Mouse (Mus musculus) left cerebral cortex, postnatal 4 days (tissue): ENCODE results near the gene Trim47. TPM values are rescaled to one million over a fixed set of nuclear protein-coding genes. Genes with fewer than 3 reads are reported as not detected.

ENCODE experiments used
- DNase-seq: peaks from one replicate; pipeline ENCODE4 v3.0.0-alpha.2; 2022
- intact Hi-C: fragments of 180-260 bp; cut with DNase I; formaldehyde crosslinking; loops from one replicate; pipeline ENCODE4 v1.15.1; 2025
- total RNA-seq, 2 experiments: library from RNA; stranded (reverse); gene quantifications; 2 replicates each; pipeline ENCODE4 v1.2.3; 2021

Gene Trim47
- total RNA-seq, 2 experiments from 2014 or later = 9.2 to 9.3 TPM

DNA sequence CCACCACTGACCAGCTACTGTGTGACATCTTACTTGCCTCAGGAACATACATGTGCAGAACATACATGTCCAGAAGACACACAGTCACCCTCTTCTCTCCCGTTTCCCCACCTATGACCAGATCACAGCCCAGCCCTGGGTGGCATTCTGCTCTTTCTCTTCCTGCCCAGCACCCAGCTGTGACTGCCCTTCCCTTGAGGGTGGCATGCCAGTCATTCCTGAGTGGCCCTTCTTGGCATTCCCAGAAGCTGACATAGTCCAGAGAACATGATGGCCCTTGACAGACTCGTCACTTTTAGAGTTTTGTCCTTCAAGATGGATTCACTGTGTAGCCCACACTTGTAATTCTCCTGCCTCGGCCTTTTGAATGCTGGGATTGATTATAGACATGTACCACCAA, 54.4 kb downstream of the Trim47 start:
- intact Hi-C loops = no loop called here
- DNase-seq = no peak

DNA sequence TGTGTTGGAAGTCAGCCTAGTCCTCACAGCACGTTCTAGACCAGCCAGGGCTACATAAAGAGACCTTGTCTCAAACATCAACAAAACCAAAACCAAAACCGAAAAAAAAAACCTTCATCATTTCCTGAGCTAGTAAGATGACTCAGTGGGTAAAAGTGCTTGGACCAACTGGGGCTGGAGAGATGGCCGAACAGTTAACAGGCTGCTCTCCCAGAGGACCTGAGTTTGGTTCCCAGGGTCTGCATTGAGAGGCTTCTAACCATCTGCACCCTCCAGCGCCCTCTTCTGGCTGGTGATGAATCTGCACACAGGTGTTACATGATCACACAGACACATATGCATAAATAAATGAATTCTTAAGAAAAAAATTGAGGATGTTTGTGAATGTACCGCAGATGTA, 55.5 kb downstream of the Trim47 start:
- no peak for DNase-seq
- intact Hi-C loops = no loop called here

DNA sequence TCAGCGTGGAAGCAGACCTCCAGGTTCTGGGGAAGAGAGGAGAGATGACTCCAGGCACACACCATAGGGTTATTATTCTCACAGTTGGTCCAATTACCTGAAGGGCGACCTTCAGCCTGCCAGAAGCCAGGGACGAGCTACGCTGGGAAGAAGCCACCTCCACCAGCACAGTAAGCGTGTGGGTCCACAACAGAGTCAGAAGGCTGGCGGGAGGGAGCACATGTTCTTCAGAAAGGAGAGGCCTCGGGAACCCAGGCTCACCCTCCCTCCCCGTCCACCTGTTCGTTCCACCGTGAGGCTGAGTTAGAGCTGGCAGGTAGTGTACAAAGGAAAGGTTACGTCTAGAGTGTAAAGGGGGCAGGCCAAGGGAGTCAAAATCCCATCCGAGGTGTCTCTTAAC, 61.7 kb downstream of the Trim47 start:
- intact Hi-C loops = no loop called here
- DNase-seq = no peak

DNA sequence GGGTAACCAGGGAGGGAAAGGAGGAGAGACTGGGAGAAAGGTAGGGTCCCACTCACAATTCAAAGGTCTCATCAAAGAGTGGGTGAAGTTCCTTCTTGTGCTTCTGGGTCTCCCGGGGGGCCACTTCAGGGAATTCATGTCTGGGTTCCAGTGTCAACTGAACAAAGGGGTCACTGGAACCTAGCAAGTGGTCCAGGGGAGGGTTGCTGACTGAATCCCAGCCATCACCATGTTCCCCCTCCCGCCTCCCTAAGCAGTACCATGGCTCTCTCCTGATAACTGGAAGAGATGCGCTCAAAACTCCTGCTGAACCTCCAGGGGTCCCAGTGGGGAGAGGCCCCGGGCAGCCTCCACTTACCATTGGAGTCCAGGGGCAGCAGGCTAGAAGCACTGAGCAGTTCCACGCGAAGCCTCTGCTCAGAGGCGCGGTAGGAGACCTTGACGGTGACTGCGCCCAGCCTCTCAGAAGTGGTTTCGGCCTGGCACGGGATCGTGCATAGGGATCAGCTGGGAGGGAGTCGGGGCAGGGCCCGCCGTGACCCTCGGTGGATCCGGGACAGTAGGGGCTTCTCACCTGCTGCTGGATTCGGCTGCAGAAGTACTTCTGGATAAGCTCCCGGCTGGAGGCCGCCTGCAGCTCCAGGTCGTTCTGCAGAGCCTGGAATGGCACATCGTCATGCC, 62.7 kb downstream of the Trim47 start:
- DNase-seq = no peak
- intact Hi-C loops = no loop called here

DNA sequence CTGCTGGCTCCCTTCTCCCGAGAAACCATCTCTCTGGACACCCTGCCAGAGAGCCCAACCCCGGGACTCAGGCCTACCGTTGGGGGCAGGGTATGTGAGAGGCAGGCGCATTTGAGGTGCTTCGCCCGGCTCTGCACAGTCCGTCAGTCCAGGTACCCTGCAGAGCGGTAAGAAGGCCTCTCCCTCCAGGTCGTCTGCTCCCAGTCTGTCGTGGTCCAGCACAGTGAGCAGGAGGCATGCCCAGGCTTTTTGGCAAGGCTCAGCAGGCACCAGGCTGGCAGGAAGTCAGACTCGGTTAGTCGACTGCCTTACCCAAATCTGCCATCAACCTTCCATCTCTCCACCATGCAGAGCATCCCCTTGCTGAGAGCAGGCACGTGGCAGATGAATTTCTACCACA, 63.4 kb downstream of the Trim47 start:
- intact Hi-C loops = no loop called here
- peak; percentile 78 for DNase-seq

DNA sequence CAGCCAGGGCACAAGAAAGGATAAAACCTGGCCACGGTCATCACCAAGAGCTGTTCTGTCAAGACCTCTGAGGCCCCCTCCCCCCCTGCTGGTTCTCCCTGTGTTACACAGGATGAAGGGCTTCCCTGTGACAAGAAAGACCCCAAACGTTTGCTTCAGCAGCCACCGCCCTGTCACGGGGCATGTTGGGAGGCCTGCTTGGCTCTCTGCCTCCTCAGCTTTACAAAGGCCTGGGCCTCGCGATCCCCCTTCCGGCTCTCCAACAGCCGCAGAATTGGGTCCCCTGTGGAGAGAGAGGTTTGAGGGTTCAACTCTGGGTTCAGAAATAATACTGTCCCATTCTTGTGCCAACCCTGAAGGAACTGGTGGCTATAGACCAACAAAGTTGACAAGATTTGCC, 64.5 kb downstream of the Trim47 start:
- intact Hi-C loops = no loop called here
- peak; percentile 47 for DNase-seq

DNA sequence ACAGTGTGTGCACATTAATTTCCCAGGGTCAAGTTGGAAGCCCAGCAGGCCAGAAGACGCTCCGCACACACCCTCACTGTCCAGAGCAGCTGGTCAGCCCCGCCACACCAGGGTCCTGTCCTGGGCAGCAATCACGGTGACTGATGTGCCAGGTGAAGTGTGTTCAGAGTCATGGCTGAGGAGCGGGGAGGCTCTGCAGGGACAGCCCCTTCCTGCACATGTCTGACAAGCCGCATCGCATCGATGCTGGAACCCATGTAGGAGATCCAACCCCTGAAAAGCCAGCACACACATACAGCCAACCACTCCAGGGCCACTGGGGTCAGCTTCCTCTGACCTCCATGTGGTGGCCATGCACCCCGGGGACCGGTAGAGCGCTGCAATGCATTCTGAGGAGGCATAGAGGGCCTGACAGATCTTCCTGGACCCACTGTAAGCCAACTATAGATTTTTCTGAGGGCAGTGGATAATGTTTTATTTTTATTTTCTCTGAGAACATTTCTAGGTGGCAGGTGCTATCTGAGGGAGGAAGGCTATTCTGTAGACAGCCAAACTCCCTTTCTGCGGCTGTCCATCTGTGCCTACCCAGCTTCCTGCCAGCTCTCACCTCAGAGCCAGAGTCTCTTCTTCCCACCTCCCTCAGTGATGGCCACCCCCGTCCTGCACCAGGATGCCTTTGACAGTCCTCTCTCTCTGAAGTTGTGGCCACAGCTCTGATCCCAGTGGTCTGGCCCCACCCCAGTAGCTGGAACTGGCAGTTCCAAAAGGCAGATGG, 65.2 kb downstream of the Trim47 start:
- no peak for DNase-seq
- intact Hi-C loops = no loop called here

DNA sequence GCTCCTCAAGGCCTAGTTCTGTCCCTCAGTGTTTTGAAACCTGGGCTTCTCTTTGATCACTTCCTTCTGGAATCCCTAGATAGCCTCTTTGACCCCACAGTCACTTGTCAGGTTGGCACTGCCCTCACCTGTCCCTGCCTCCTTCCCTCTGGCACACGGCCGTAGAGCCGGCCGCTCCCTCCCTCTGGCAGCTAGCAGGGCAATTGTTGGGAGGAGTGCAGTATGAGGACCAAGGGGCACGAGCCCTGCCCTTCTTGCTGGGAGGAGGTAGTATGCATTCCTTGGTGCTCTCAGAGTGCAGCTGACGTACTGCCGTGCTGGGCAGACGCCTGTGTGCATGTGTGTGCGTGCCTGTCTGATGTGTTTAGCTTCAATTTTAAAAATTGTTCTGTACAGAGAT, 66.4 kb downstream of the Trim47 start:
- no peak for DNase-seq
- intact Hi-C loops = no loop called here

DNA sequence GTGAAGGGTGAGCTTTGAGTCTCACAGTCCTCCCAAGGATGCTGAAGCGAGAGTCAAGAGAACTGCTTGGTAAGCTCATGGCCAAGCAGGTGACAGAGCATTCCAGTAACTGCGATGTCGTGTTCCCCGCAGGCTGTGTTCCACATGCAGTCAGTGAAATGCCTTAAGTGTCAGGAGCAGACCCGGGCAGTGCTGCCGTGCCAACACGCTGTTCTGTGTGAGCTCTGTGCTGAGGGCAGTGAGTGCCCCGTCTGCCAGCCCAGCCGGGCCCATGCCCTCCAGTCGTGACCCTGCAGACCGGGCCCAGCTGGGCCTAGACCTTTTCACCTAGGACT, 67.4 kb downstream of the Trim47 start:
- no peak for DNase-seq
- intact Hi-C loops = no loop called here

DNA sequence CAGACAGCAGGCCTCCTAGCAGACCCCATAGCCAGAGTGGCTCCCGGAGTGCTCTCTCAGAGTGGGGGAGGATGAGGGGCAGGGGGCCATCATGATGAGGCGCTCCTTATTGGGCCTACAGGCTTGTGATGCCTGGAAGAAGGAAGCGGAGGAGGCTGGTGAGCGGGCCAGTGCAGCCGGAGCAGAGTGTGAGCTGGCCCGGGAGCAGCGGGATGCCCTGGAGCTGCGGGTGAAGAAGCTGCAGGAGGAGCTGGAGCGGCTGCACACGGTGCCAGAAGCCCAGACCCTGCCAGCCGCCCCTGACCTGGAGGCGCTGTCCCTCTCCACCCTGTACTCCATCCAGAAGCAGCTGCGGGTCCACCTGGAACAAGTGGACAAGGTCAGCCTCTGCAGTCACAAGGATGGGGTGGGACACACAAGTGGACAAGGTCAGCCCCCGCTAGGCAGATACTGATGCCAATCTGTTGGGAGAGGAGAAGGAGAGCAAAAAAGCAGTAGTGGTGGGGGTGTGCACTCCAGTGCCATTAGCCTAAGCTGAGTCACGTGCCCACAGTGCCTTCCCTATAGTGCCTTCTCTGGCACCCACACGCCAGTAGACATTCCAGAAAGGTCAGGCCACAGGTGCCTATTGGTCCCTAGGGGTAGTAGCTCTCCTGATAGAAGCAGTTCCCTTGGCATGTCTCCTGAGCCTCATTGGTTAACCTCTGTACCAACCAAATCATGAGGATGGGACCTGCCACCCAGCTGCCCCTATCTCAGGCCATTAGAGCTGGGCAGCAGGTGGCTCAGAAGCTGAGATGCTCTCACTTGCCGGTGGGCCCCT, 67.9 kb downstream of the Trim47 start:
- intact Hi-C loops = no loop called here

DNA sequence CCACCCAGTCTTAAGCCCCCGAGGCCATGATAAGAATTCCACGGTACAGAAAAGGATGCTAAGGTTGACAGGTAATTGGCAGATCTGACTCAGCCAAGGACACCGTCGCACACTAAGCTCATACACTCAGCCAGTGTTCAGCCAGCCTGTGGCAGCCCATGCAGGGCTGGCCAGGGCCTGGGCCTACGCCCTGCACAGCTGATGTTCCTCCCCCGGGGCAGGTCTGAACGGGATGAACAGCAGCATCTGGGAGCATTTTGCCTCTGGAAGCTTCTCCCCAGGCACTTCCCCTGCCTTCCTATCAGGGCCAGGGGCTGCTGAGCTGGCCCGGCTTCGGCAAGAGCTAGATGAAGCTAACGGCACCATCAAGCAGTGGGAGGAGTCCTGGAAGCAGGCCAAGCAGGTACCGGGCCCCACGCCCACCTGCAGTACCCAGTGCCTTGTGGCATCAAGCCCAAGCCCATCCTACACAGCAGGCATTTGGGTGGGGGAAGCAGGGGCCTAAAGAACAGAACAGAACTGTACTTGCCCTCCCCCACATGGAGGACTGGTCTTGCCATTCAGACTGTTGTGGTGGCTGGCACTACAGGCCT, 68.9 kb downstream of the Trim47 start:
- intact Hi-C loops = no loop called here
- no peak for DNase-seq

More for the DNA sequence above, 67.9 kb downstream of the Trim47 start:
- no peak for DNase-seq

DNA sequence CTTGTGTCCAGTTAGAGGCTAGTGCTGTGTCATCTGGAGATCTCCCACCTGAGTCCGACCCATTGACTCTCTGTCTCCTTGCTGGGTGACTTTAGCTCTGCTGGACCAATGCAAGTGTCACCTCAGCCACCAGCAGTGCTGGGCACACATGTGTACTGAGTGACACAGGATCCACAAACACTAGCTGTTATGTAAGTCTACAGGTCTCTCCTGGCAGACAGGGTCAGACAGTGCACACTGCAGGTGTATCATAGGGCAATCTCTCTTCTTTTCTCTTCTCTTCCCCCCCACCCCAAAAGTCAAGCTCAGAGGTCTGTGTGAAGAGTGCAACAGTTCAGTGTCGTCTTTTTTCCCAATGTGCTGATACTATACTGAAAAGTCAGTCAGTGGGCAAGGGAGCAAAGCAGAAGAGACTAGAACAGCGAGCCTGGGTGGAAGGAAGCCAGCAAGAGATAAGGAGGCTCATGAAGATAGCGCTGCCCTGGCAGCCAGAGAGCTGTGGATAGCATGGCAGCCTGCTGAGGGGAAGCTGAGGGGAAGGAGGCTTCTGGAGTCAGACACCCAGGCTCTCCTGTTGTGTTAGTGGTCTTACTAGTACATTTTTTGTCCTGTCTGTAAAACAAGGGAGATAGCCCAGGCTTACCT, 69.7 kb downstream of the Trim47 start:
- intact Hi-C loops = no loop called here
- no peak for DNase-seq

DNA sequence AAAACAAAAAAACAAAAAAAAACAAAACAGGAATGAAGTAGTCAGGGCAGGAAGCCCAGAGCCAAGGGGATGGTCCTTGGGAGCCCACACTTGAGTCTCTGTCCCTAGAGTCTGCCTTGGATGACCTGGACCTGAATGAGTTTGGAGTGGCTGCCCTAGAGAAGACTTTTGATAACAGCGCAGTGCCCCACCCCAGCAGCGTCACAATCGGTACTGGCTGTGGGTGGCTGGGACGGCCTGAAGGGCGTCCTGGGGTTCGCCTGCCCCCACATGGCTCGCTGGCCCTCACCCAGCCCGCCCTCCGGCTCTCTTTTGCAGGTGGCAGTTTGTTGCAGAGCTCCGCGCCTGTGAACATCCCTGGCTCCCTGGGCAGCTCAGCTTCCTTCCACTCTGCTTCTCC, 71.1 kb downstream of the Trim47 start:
- DNase-seq = no peak
- intact Hi-C loops = no loop called here

Other genes with a start within 250 kb of the Trim47 start
- not detected for gene Smim5, start 227.2 kb downstream of the Trim47 start, total RNA-seq
- gene Smim6, start 215.2 kb downstream of the Trim47 start, total RNA-seq = not detected
- 10 to 100 TPM; 51.3 to 67.4 TPM for gene Sap30bp, start 193.9 kb downstream of the Trim47 start, total RNA-seq
- 10 to 100 TPM; 20.4 to 22.1 TPM for gene Recql5, start 193.7 kb downstream of the Trim47 start, total RNA-seq
- gene Itgb4, start 152.5 kb downstream of the Trim47 start, total RNA-seq = 1 to 10 TPM; 3.7 to 4.4 TPM
- gene Galk1, start 114.5 kb downstream of the Trim47 start, total RNA-seq = 10 to 100 TPM; 36.2 to 37.9 TPM
- 100 to 1,000 TPM; 510 to 587 TPM for gene H3f3b, start 99.2 kb downstream of the Trim47 start, total RNA-seq
- gene Unk, start 96.9 kb downstream of the Trim47 start, total RNA-seq = 10 to 100 TPM; 38.8 to 42.9 TPM
- 1 to 10 TPM in 1 of 2 experiments, under 1 TPM in 1; 0.56 to 1.2 TPM for gene Unc13d, start 49.2 kb downstream of the Trim47 start, total RNA-seq
- gene Wbp2, start 40.2 kb downstream of the Trim47 start, total RNA-seq = 100 to 1,000 TPM; 171 to 176 TPM
- 1 to 10 TPM; 4.9 to 5.2 TPM for gene Trim65, start 3.9 kb upstream of the Trim47 start, total RNA-seq
- 10 to 100 TPM; 52.2 to 54.0 TPM for gene Mrpl38, start 11.7 kb upstream of the Trim47 start, total RNA-seq
- gene Fbf1, start 41.0 kb upstream of the Trim47 start, total RNA-seq = 100 to 1,000 TPM; 126 to 130 TPM
- 10 to 100 TPM; 39.5 to 39.9 TPM for gene Ten1, start 71.6 kb upstream of the Trim47 start, total RNA-seq
- 10 to 100 TPM; 96.3 to 98.3 TPM for gene Acox1, start 71.8 kb upstream of the Trim47 start, total RNA-seq
- gene Evpl, start 110.9 kb upstream of the Trim47 start, total RNA-seq = under 1 TPM; 0.66 to 0.85 TPM
- gene Srp68, start 147.0 kb upstream of the Trim47 start, total RNA-seq = 10 to 100 TPM; 53.2 to 57.1 TPM
- gene Galr2, start 153.7 kb upstream of the Trim47 start, total RNA-seq = under 1 TPM; 0.18 to 0.20 TPM
- gene Exoc7, start 180.0 kb upstream of the Trim47 start, total RNA-seq = 100 to 1,000 TPM; 112 to 117 TPM
- gene Foxj1, start 208.2 kb upstream of the Trim47 start, total RNA-seq = 1 to 10 TPM; 6.6 to 9.3 TPM